Mouse (Mus musculus) stomach, postnatal 0 days (tissue): ENCODE measurements around the gene Amn1. TPM values are rescaled to one million over a fixed set of nuclear protein-coding genes. Genes with fewer than 3 reads are reported as not detected.

Experiments used
- ATAC-seq: fragments of 200-750 bp; cut with Nextera tagmentation; 2 replicates; pipeline ENCODE4 v1.8.0; 2017; ENCODE audit not compliant: low FRiP score, low TSS enrichment
- DNase-seq: peaks from one replicate; pipeline ENCODE4 v3.0.0-alpha.2; 2016; ENCODE audit warnings: low spot score
- H3K27ac ChIP-seq: fragments of 300-500 bp; sonication (generic); replicated peaks from 2 replicates; pipeline ENCODE4 v1.5.1; 2014; ENCODE audit warnings: mild to moderate bottlenecking, control low read depth
- H3K27me3 ChIP-seq: fragments of 300-500 bp; sonication (generic); 2 replicates; pipeline ENCODE4 v1.6.1; 2014; ENCODE audit warnings: low read length; ENCODE audit not compliant: control insufficient read depth, insufficient read depth
- H3K36me3 ChIP-seq: fragments of 300-500 bp; sonication (generic); 2 replicates; pipeline ENCODE4 v1.6.1; 2014; ENCODE audit warnings: low read length, mixed read lengths; ENCODE audit not compliant: control insufficient read depth, insufficient read depth
- H3K4me1 ChIP-seq: fragments of 300-500 bp; sonication (generic); replicated peaks from 2 replicates; pipeline ENCODE4 v1.6.1; 2014; ENCODE audit warnings: antibody characterized with exemption; ENCODE audit not compliant: control insufficient read depth, insufficient read depth
- H3K4me2 ChIP-seq: fragments of 300-500 bp; sonication (generic); replicated peaks from 2 replicates; pipeline ENCODE4 v1.6.1; 2014; ENCODE audit warnings: low read depth, mild to moderate bottlenecking, control low read depth, moderate library complexity
- H3K4me3 ChIP-seq: fragments of 300-500 bp; sonication (generic); 2 replicates; pipeline ENCODE4 v1.5.1; 2014; ENCODE audit warnings: low read depth, low read length, control low read depth
- H3K9ac ChIP-seq: fragments of 300-500 bp; sonication (generic); 2 replicates; pipeline ENCODE4 v1.6.1; 2014; ENCODE audit warnings: mild to moderate bottlenecking, low read length, control low read depth, mixed read lengths
- H3K9me3 ChIP-seq: fragments of 300-500 bp; sonication (generic); 2 replicates; pipeline ENCODE4 v1.6.1; 2016; ENCODE audit warnings: low read length; ENCODE audit not compliant: control insufficient read depth
- CTCF ChIP-seq: IDR thresholded peaks from 2 replicates; pipeline ENCODE4 v1.5.1; 2016; ENCODE audit warnings: antibody characterized with exemption, low read depth, mild to moderate bottlenecking, moderate library complexity
- EP300 ChIP-seq: optimal IDR thresholded peaks from 2 replicates; pipeline ENCODE3; 2016; ENCODE audit warnings: antibody characterized with exemption
- WGBS: fragments of 180-500 bp; shearing (Covaris S2); extraction: QIAGEN DNeasy Blood & Tissue Kit; methylation state at CpG from one replicate; pipeline ENCODE4 v1.1.7; 2014; 5-methylcytosine and 5-hydroxymethylcytosine counted together
- polyA plus RNA-seq: library from polyadenylated mRNA; unstranded; fragments of >200 nt; fragmentation: Nextera tagmentation; extraction: Ambion mirVana; gene quantifications from 2 replicates; pipeline ENCODE4 v1.2.1, GENCODE M21; 2015

Amn1 gene
- polyA plus RNA-seq, 1 experiment from 2014 or later, result 20.1 TPM

DNA sequence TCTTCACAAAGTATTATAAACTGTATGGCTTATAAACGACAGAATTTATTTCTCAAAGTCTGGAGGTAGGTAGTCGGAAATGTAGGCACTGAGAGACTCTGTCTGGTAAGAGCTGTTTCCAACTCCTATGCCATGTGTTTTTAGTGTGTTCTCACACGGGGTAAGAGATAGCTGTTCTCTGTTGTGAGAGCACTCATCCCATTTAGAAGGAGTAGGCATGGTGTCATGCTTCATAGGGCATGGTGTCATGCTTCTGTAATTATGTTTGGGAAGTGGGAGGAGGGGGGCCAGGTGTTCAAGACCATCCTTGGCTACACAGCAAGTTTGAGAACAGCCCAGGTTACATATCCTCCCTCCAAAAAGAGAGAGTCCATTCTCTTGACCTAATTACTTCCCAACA is 80.9 kb downstream of the Amn1 start:
- no peak for ATAC-seq
- no peaks in the 10 kb centered on the region for H3K36me3 ChIP-seq
- no peak overlapping the region for H3K27ac ChIP-seq
- no peak overlapping the region for H3K9ac ChIP-seq
- 68% methylated on average over 3 of the region's 3 CpGs for WGBS
- no peak overlapping the region for H3K4me2 ChIP-seq
- H3K4me3 ChIP-seq, result no peak overlapping the region
- no peaks in the 10 kb centered on the region for H3K4me1 ChIP-seq
- H3K9me3 ChIP-seq, result no peaks in the 10 kb centered on the region
- TF ChIP-seq CTCF, result no peak
- no peak for TF ChIP-seq EP300
- DNase-seq, result no peak
- no peaks in the 10 kb centered on the region for H3K27me3 ChIP-seq

Other genes starting within 250 kb of the Amn1 start
- gene Sinhcaf, start 242.2 kb downstream of the Amn1 start, polyA plus RNA-seq, result 27.6 and 27.9 TPM in 2 replicates
- gene Dennd5b, start 87.0 kb downstream of the Amn1 start, polyA plus RNA-seq, result 1.7 and 2.0 TPM in 2 replicates
- gene Gm10203, start 58.5 kb downstream of the Amn1 start, polyA plus RNA-seq, result not detected in 2 replicates
- gene Etfbkmt, start 48.9 kb downstream of the Amn1 start, polyA plus RNA-seq, result 12.6 and 12.9 TPM in 2 replicates
- 18.1 and 20.8 TPM in 2 replicates for gene Resf1, start 120.7 kb upstream of the Amn1 start, polyA plus RNA-seq
- 4.1 and 4.5 TPM in 2 replicates for gene Bicd1, start 220.2 kb upstream of the Amn1 start, polyA plus RNA-seq